Mouse (Mus musculus) naive thymus-derived CD4-positive, alpha-beta T cell, adult 2 months (primary cell): ENCODE measurements around the gene Tff2.

Source experiments
- DNase-seq: peaks from one replicate; pipeline ENCODE4 v3.0.0-alpha.2; 2011; ENCODE audit warnings: low read depth

Tff2 gene

DNA sequence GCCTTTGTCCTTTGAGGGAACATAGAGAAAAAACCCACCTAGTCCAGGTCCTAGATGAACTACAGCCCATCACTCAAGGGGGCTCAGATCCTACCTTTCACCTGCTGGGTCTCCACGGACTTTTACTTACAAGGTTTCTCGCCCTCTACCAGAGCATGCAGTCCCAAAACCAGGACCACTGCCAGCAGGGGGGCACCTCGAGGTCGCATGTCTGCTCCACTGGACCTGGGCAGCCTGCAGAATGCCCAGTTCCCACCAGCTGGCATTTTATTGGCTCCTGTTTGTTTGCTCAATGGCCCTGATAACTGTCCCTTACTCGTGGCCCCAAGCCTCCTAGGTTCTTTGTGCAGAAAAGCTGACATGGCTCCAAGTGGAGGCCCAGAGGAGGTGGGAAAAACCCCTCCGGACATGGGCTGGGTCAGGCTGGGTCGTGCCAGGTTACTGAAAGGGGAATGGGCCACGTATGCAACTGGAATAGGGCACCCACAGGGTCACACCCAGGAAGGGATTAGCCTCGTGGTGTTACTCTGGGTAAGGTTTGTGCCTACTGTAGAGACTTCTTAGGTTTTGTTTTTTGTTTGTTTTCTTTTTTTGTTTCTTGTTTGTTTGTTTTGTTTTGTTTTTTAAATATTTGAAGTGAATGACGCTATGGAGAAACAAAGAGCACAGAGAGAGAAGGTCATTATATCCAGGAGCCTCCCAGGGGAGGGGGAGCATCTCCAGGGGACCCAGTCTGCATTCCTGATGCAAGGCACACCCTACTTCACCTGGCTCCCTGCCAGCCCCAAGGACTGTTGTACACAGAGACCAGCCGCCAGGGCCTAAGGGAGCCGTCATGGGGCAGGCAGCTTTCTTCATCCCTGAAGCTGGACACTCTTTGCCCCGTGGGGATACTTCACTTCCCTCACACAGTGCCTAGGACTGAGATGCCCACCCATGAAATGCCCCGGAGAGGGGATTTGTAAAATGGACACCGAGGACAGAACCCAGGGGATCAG lies at the start of gene Tff2:
TSS of gene Tff2 (minus strand) at position 243 of the 998 bp plus-strand sequence.
- DNase-seq = no peak

GRCm38 (mm10) chr17:31193360-31193759 lies 49.3 kb upstream of the Tff2 start:
- DNase-seq = no peak

DNA sequence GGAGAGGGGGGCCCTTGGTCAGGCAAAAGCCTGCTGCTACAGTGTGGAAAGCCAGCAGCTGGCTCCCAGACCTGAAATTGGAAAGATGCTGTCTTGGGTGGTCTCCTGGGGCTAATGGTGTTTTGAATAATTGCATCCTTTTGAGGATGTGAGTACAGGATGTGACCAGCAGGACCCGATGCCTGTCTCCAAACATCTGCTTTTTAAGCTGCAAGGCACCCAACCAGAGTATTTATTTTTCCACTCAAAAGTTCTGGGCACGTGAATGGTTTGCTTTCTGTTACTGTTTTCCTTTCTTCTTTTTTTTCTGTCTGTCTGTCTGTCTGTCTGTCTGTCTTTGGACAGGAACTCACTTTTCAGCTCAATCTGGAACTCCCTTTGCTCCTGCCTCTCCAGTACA lies 48.6 kb upstream of the Tff2 start:
- DNase-seq = no peak

GRCm38 (mm10) chr17:31191825-31192224 lies 47.7 kb upstream of the Tff2 start:
- no peak for DNase-seq

DNA sequence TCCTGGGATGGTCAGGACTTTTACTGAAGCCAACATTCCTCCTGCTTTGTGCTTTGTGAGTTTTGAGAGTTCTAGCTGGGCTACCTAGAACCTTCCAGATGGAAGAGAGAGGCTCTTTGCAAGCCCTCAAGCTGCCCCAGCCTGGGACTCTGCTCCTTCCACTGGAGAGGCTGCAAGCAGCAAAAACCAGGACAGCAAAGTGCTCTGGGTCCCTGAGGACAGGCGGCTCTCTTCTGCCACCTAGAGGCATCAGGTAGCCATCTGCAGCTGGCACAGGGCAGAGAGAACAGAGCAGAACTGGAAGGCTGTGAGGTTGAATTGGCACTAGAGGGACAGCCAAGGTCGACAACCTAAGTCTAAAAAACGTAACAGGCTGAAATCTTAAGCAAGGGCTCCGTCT lies 43.3 kb upstream of the Tff2 start:
- DNase-seq = peak; percentile 84

DNA sequence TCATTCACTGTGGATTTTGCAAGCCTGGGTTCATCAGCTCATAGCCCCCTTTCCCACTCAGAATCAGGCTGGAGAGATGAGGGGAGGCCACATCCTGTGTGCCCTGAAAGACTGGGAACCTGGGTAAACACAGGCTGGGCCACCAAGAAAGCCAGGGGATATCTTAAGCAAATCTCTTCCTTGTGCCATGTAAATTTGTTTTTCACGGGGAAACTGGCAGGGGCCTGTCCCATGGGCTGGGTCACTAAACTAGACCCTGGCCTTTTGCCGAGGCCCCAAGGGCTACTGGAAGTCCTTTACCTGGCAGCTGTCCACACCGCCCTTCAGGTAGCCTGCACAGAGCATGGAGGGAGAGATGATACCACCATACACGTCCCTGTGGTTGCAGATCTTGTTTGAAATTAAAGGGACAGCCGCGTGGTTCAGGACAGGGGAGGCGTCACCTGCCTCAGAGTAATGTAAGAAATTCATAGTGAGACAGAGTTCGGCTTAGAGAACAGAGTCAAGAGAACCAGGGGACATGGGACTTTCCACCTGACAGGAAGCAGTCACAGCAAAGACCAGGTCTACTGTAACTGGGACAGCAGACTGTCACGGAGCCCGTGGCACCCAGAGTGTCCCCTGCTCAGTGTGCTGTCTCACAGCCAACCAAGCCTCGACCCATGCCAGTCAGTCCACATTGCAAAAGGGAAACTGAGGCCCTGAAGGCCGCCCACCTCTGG lies 40.3 kb upstream of the Tff2 start:
- peak; percentile 49 for DNase-seq

DNA sequence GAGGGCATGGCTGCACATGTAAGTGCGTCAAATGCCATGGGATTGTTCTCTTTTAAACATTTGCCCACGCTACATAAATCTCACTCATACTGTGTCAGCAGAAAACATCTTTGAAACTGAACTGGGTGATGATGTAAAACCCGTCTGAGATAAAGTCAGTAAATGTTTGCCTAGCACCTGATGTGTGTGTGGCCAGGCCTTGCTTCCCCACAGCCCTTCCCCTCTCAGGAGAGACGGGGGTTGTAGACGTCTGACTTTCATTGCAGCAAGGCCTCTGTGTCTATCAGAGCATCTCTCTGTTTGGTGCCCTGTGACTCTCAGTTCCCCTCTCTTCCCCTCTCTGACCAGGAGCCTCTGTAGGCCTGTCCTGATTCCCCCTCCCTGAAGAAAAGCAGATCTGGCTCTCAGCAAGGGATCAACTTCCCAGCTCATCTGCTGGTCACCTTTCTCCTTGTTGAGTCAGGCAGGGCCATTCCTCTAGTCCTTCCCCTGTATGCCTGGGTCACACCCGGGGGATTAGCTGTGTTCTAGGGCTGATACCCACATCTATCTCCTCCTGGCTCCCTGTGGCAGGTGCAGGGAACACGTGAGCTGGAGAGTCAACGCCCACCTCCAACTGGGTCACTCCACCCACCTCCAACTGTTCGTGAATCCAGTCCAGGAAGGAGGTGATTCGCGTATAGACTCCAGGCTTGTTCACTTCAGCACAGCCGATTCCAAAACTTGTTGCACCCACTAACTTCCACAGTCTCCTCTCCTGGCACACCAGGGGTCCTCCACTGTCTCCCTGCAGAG lies 39.3 kb upstream of the Tff2 start:
- no peak for DNase-seq

GRCm38 (mm10) chr17:31181490-31181889 lies 37.4 kb upstream of the Tff2 start:
- DNase-seq = no peak

DNA sequence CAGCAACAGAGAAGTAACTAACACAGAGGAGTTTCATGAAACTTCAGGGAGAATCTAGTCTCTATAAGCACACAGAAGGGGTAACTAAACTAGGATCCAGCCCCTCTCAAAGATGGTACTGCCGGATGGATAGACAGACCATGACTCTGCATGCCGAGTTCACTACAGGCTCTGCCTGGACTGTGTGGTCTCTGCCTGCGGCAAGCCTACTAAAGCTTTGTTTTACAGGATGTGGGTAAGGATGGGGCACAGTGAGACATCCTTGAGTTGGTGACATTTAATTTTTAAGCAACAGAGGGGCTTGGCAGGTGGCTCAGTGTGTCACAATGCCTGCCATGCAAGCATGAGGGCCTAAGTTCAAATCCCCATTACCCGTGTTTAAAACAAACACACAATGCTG lies 32.2 kb upstream of the Tff2 start:
- peak; percentile 62 for DNase-seq

DNA sequence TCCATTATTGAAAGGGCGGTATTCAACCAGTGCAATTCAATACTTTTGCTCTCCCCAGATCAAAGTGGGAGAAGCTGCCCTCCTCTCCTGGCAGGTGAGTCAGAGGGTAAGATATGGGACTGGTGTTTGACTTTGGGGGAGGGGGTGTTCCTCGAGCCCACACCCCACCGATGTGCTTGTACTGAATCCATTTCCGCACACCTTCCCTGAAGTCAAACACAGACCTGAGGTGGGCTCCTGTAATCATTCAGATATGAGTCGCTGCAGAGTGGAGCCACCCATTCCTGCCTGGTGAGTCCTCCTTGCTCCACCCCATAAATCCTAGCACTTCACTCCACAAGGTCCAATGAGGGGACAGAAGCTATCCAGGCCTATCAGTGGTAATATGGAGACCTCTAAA lies 25.7 kb upstream of the Tff2 start:
- no peak for DNase-seq

DNA sequence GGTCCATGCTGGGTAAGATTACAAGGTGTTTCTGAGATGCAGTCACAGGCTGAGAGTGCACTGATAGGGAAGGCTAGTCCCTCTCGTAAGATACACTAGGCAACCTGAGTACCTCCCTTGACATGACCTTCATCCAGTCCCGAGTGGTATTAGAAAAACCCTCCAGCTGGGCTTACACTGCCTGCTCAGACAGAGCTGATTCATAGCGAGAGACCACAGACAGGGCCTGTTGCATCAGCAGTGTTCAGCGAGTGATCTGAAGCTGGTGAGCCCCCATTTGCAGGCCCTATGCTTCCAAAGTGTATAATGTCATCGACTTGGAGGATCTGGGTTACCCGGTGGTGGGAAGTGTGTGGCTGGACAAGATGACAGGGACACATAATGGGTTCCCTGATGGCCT lies 21.0 kb upstream of the Tff2 start, which contains the start of gene Tff1:
TSS of gene Tff1 (minus strand) at position 151 of the 400 bp plus-strand sequence.
- DNase-seq = no peak

DNA sequence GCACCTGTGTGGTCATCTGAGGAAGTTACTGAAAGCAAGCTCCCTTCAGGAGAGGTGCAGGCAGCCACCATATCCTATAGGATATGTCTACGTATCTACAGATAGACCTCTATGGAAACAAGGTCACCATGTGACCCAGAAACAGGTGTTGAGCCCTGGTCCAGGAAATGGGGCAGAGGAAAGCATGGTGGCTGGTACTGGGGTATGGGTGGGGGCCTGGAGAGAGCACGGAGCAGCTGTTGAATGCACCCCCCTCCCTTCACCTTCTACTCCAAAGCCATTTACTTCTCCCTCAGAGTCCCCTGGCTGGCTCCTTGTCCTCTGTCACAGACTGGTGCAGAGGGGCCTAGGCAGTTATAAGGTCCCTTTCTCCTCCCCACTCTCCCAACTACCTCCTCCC lies 19.7 kb upstream of the Tff2 start:
- no peak for DNase-seq

DNA sequence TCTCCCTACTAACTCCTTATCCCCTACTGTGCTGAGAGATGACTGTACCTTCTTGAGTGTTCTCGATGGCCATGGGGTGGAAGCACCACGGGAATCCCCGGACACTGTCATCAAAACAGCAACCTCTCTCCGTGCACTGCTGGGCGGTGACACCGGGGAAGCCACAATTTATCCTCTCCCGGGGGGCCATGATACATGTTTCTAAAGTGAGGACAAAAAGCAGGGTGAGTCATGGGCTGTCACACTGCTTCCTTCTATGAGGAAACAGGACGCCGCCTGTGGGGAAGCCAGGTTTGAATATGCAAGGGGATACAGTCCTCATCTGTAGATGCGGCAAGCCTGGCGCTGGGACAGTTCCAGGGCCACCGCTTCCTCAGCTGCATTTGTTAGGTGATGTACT lies 18.5 kb upstream of the Tff2 start:
- DNase-seq = no peak

DNA sequence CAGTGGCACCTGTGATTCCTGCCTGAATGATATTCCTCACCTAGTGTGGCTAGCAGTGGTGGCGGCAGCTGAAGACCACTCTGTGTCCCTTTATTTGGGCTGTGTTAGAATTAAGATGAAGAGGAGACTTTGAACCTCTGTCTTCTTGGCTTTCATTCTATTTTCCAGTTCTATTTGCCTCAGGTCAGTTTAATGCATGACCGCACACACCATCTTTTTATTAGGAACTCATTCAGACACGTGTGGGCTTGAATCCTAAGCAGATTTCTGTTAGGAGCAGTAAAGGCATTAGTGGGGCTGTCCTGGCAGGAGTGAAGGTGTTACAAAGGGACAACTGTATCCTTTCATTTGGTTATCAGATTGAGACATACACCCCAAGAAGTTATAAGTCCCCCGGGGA lies 16.2 kb upstream of the Tff2 start:
- DNase-seq = no peak

- DNase-seq = no peak
Measured at GRCm38 (mm10) chr17:31157921-31158320, 13.8 kb upstream of the Tff2 start.

DNA sequence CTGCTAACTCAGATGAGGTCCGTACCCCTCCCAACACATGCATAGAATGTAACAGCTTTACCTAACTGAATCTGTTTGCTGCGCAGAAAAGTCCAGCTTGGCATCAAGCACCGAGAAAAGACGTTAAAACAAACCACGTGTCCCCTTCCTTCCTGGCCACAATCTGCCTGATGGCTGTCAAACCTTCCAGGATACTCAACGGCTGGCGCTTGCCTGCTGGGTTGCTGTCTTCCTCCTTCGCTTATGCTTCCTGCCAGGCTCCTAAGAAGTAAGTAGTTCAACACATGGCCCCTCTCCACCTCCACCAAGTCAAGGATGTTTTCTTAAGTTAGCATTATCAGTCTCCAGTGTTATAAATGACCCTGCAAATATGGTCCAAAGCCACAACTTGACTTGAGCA lies 9.7 kb upstream of the Tff2 start:
- no peak for DNase-seq

GRCm38 (mm10) chr17:31152966-31153499 lies 9.0 kb upstream of the Tff2 start:
- DNase-seq = no peak

DNA sequence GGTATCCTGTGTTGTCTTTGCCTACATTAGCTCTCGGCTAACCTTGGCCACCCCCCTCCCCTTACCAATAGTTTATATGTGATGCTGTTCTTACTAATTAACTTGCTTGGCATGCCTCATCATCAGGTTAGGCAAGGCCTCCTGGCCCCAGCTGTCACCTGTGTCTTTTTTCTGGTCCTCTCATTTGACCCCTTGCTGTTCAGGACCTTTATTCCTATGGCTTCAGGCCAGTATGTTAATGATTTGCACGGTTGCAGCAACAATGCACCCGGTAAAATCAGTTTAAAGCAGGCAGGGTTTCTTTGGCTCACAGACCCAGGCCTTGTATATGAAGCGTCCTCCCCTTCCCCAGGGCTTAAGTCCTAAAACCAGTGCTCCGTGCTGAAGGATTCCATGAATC lies 8.4 kb upstream of the Tff2 start:
- no peak for DNase-seq

- no peak for DNase-seq
Measured at GRCm38 (mm10) chr17:31145998-31146397, 1.9 kb upstream of the Tff2 start.

- DNase-seq = no peak
Measured at GRCm38 (mm10) chr17:31142116-31142515, 2.0 kb downstream of the Tff2 start.

GRCm38 (mm10) chr17:31138398-31138797 lies 5.7 kb downstream of the Tff2 start:
- peak; percentile 84 for DNase-seq

DNA sequence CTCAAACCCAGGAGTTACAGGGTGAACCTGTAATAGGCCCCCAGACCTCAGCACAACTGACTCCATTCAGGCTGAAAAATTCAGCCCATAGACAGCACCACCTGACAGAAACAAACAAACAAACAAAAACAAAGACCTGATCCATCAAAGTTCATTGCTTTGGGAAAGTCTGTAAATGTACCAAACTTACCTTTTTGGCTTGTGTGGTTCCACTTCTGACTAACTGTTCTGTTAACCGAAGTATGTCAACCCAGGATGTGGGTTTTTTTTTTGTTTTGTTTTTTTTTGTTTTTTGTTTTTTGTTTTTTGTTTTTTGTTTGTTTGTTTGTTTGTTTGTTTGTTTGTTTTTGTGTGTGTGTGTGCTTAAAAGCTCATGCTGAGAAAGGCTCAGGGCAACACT lies 7.3 kb downstream of the Tff2 start:
- no peak for DNase-seq
